Mouse (Mus musculus): ENCODE measurements around the gene Trim25. TPM values are rescaled to one million over a fixed set of nuclear protein-coding genes. Genes with fewer than 3 reads are reported as not detected.
A peak's percentile ranks its signal among the peaks of the same experiment; 100 is the strongest.

The Trim25 gene
- total and polyA plus RNA-seq, 3 experiments = 22.2 to 43.0 TPM; not detected in 1

GRCm38 (mm10) chr11:89022120-89022731 is 23.1 kb downstream of the Trim25 start:
- H3K27ac ChIP-seq (ENCODE audit: control insufficient read depth, low read depth, low read length) = no peak overlapping the region
- TF ChIP-seq ETS1 (IDR thresholded peaks at IDR 0.05; ENCODE audit: low read depth, low read length) (peak; percentile 52; the same call in 1 of the 2 replicates), POLR2A (IDR thresholded peaks at IDR 0.05; ENCODE audit: control insufficient read depth in 1 of 2, insufficient read depth in 1 of 2, low read depth in 1 of 2, low read length in 2 of 2, poor library complexity in 1 of 2) (no peak), MAX (IDR thresholded peaks at IDR 0.05; ENCODE audit: low read length) (peak; percentile 28; the same call in 1 of the 2 replicates), GABPA (IDR thresholded peaks at IDR 0.05; ENCODE audit: low read depth, low read length) (no peak), MAZ (IDR thresholded peaks at IDR 0.05; ENCODE audit: low read depth, low read length) (no peak), TBP (IDR thresholded peaks at IDR 0.05; ENCODE audit: low read depth, low read length) (no peak), SMC3 (IDR thresholded peaks at IDR 0.05; ENCODE audit: low read depth, low read length) (no peak), GATA1 (IDR thresholded peaks at IDR 0.05; ENCODE audit: low read depth, low read length) (peak; percentile 84), ELF1 (IDR thresholded peaks at IDR 0.05; ENCODE audit: low read depth, low read length) (no peak), ZMIZ1 (IDR thresholded peaks at IDR 0.05; ENCODE audit: low read depth, low read length) (no peak), BHLHE40 (IDR thresholded peaks at IDR 0.05; ENCODE audit: borderline replicate concordance, low read depth, low read length) (0 out of 2 replicates have a peak, but pooled peaks have one; percentile 15), NELFE (IDR thresholded peaks at IDR 0.05; ENCODE audit: low read depth, low read length) (no peak), MYC (IDR thresholded peaks at IDR 0.05; ENCODE audit: low read depth, low read length) (no peak), EP300 (IDR thresholded peaks at IDR 0.05; ENCODE audit: low read depth in 1 of 2, low read length in 2 of 2) (peak; percentile 46 to 70; a peak in 3 of 4 replicates), ZC3H11A (IDR thresholded peaks at IDR 0.05; ENCODE audit: low read depth, low read length) (no peak), MYB (IDR thresholded peaks at IDR 0.05; ENCODE audit: low read depth, low read length) (no peak), USF1 (IDR thresholded peaks at IDR 0.05; ENCODE audit: low read depth, low read length) (0 out of 2 replicates have a peak, but pooled peaks have one; percentile 7)

GRCm38 (mm10) chr11:89023477-89023876 is 24.3 kb downstream of the Trim25 start:
- no peaks in the 10 kb centered on the region for H3K79me2 ChIP-seq (ENCODE audit: control insufficient read depth, insufficient read depth, low read length, poor library complexity)
- no peak overlapping the region for H3K4me3 ChIP-seq (ENCODE audit: control insufficient read depth in 1 of 2, insufficient read depth in 1 of 2, low read depth in 2 of 2, low read length in 2 of 2)
- H3K36me3 ChIP-seq (ENCODE audit: control insufficient read depth in 1 of 2, insufficient read depth in 2 of 2, low read length in 2 of 2) = peaks cover 0 to 28% of the 10 kb centered on the region in 2 experiments; a peak in 2 of 4 replicates
- no peaks in the 10 kb centered on the region for H3K9me3 ChIP-seq (replicated peaks; ENCODE audit: insufficient read depth, low read length)
- H3K9ac ChIP-seq (ENCODE audit: control insufficient read depth, low read depth, low read length, poor library complexity, severe bottlenecking) = no peak overlapping the region
- H3K4me1 ChIP-seq (ENCODE audit: control insufficient read depth in 1 of 2, insufficient read depth in 2 of 2, low read length in 2 of 2) = peaks cover 12 to 35% of the 10 kb centered on the region in 2 experiments
- TF ChIP-seq RCOR1 (IDR thresholded peaks at IDR 0.05; ENCODE audit: low read depth, low read length) = no peak
- no peak for TF ChIP-seq USF1 (IDR thresholded peaks at IDR 0.05; ENCODE audit: low read depth, low read length)
- H3K27ac ChIP-seq (ENCODE audit: control insufficient read depth, low read depth, low read length) = no peak overlapping the region; the same call in 1 of the 2 replicates
- H3K27me3 ChIP-seq (ENCODE audit: control insufficient read depth in 1 of 2, insufficient read depth in 2 of 2, low read length in 2 of 2) = no peaks in the 10 kb centered on the region
- no peak for DNase-seq (ENCODE audit: low read depth, low spot score)

More at GRCm38 (mm10) chr11:89022120-89022731, 23.1 kb downstream of the Trim25 start:
- no peak overlapping the region for H3K9ac ChIP-seq (ENCODE audit: control insufficient read depth, low read depth, low read length, poor library complexity, severe bottlenecking)
- H3K79me2 ChIP-seq (ENCODE audit: control insufficient read depth, insufficient read depth, low read length, poor library complexity) = no peaks in the 10 kb centered on the region
- H3K4me1 ChIP-seq (ENCODE audit: control insufficient read depth in 1 of 2, insufficient read depth in 2 of 2, low read length in 2 of 2) = peaks cover 10 to 38% of the 10 kb centered on the region in 2 experiments; a peak in 3 of 4 replicates
- no peaks in the 10 kb centered on the region for H3K9me3 ChIP-seq (replicated peaks; ENCODE audit: insufficient read depth, low read length)
- peaks cover 0 to 35% of the 10 kb centered on the region in 2 experiments; a peak in 2 of 4 replicates for H3K36me3 ChIP-seq (ENCODE audit: control insufficient read depth in 1 of 2, insufficient read depth in 2 of 2, low read length in 2 of 2)
- no peaks in the 10 kb centered on the region for H3K27me3 ChIP-seq (ENCODE audit: control insufficient read depth in 1 of 2, insufficient read depth in 2 of 2, low read length in 2 of 2)
- DNase-seq (ENCODE audit: low read depth, low spot score) = peak; percentile 51
- no peak overlapping the region for H3K4me3 ChIP-seq (ENCODE audit: control insufficient read depth in 1 of 2, insufficient read depth in 1 of 2, low read depth in 2 of 2, low read length in 2 of 2)
